35 mouse cellular contexts compared by ENCODE assay signal in the genomic region with DNA sequence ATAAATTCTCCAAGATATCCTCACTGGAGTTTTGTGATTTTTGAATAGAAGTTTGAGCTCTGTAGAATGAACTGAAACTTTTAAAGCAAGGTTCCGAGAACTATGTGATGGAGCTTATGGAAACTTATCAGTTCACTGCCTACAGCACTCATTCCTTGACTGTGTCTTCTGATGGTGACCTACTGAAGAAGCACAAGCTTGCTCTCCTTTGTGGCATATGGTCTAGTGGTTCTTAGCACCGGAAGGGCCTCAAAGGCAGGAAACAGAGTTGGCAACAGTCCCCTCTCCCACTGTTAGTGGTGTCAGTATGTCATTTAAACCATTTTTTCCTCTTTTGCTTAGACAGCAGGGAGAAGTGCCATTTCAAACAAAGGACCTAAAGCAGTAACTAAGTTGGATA. TPM values are rescaled to one million over a fixed set of nuclear protein-coding genes. Genes with fewer than 3 reads are reported as not detected.
DNase-seq lines count a peak whose midpoint lies in the region; ATAC-seq and TF ChIP-seq lines count a peak whose summit lies in the region.
"Had no signal": no experiment of that assay in that cellular context is flagged by ENCODE, and none has a peak within 500 bp of the region (broad histone marks: within the 10 kb centered on the region; RNA-seq: fewer than 3 reads in every experiment).

No protein-coding gene starts in this region.

- peaks cover 13 to 26% of the 10 kb centered on the region in 2 experiments for H3K4me1 ChIP-seq in liver, embryonic 14.5 days (replicated peaks; ENCODE audit: control insufficient read depth in 2 of 2, insufficient read depth in 2 of 2, low read length in 1 of 2)
- no peaks in the 10 kb centered on the region for H3K4me1 ChIP-seq in kidney, embryonic 14.5 days (ENCODE audit: control insufficient read depth, insufficient read depth, low read length)
- H3K4me1 ChIP-seq: intestine, embryonic 15.5 days had no signal

- no peak for ATAC-seq in CD4-positive, CD25-positive, alpha-beta regulatory T cell, adult 4 months
- ATAC-seq in liver, embryonic 14.5 days (ENCODE audit: insufficient read depth): no peak
- no peak for ATAC-seq in kidney, embryonic 14.5 days (ENCODE audit: low FRiP score, low TSS enrichment)
- ATAC-seq: activated CD4-positive, CD25-positive, alpha-beta regulatory T cell, adult 4 months; forebrain, embryonic 16.5 days; intestine, embryonic 15.5 days; lung, postnatal 0 days; midbrain, embryonic 16.5 days had no signal

- H3K4me2 ChIP-seq in liver, embryonic 14.5 days (ENCODE audit: low read depth): peak overlapping the region; percentile 7; the same call in 1 of the 2 replicates
- H3K4me2 ChIP-seq in kidney, embryonic 14.5 days (replicated peaks; ENCODE audit: low read depth, low read length): no peak overlapping the region
- H3K4me2 ChIP-seq: embryonic facial prominence, embryonic 12.5 days; hindbrain, embryonic 15.5 days; intestine, embryonic 15.5 days; limb, embryonic 12.5 days; midbrain, embryonic 11.5 days; neural tube, embryonic 12.5 days had no signal

- peaks cover 26% of the 10 kb centered on the region for H3K36me3 ChIP-seq in liver, embryonic 14.5 days (replicated peaks; ENCODE audit: control insufficient read depth, insufficient read depth, low read depth)
- H3K36me3 ChIP-seq in splenic B cell, adult 2 months (ENCODE audit: control insufficient read depth, insufficient read depth, low read length, poor library complexity, severe bottlenecking): peaks cover 12% of the 10 kb centered on the region
- peaks cover 9% of the 10 kb centered on the region; the same call in 1 of the 2 replicates for H3K36me3 ChIP-seq in kidney, embryonic 14.5 days (ENCODE audit: control insufficient read depth, insufficient read depth, low read length)
- H3K36me3 ChIP-seq: hindbrain, embryonic 15.5 days had no signal

- no peak for TF ChIP-seq EP300 in liver, embryonic 14.5 days (IDR thresholded peaks at IDR 0.05; ENCODE audit: low read depth)

- H3K9ac ChIP-seq in liver, embryonic 14.5 days (replicated peaks): no peak overlapping the region
- H3K9ac ChIP-seq in kidney, embryonic 14.5 days (ENCODE audit: low read depth, low read length): no peak overlapping the region
- H3K9ac ChIP-seq: embryonic facial prominence, embryonic 12.5 days; hindbrain, embryonic 15.5 days; intestine, embryonic 15.5 days; limb, embryonic 12.5 days; neural tube, embryonic 12.5 days had no signal

- no peak overlapping the region for H3K27ac ChIP-seq in liver, embryonic 14.5 days
- no peak overlapping the region for H3K27ac ChIP-seq in kidney, embryonic 14.5 days (ENCODE audit: low read depth, low read length)
- H3K27ac ChIP-seq: embryonic facial prominence, embryonic 12.5 days; hindbrain, embryonic 10.5 days; hindbrain, embryonic 15.5 days; intestine, embryonic 15.5 days; limb, embryonic 12.5 days; neural tube, embryonic 12.5 days had no signal

- H3K4me3 ChIP-seq in liver, embryonic 14.5 days (ENCODE audit: insufficient read depth in 1 of 2, low read depth in 2 of 2, low read length in 2 of 2): no peak overlapping the region
- no peak overlapping the region for H3K4me3 ChIP-seq in kidney, embryonic 14.5 days (ENCODE audit: low read length)
- H3K4me3 ChIP-seq: embryonic facial prominence, embryonic 12.5 days; hindbrain, embryonic 10.5 days; hindbrain, embryonic 15.5 days; intestine, embryonic 15.5 days; limb, embryonic 12.5 days; neural tube, embryonic 12.5 days had no signal

- 44% methylated on average over 2 of the region's 2 CpGs for WGBS in liver, embryonic 14.5 days (ENCODE audit: insufficient replicate concordance)
- WGBS in kidney, embryonic 14.5 days: 88% methylated on average over 2 of the region's 2 CpGs

- no peaks in the 10 kb centered on the region for H3K27me3 ChIP-seq in liver, embryonic 14.5 days (ENCODE audit: control insufficient read depth, insufficient read depth, low read length)
- no peaks in the 10 kb centered on the region for H3K27me3 ChIP-seq in splenic B cell, adult 2 months (ENCODE audit: control insufficient read depth, insufficient read depth, low read length, poor library complexity, severe bottlenecking)
- no peaks in the 10 kb centered on the region for H3K27me3 ChIP-seq in kidney, embryonic 14.5 days (ENCODE audit: control insufficient read depth, insufficient read depth, low read length)
- H3K27me3 ChIP-seq: embryonic facial prominence, embryonic 12.5 days; hindbrain, embryonic 15.5 days; intestine, embryonic 15.5 days; limb, embryonic 12.5 days; neural tube, embryonic 12.5 days had no signal

- peak; percentile 27 for DNase-seq in CD4-positive, CD25-positive, alpha-beta regulatory T cell, adult 2 months (ENCODE audit: low read depth, low spot score)
- DNase-seq in thymus, postnatal 0 days (ENCODE audit: low spot score): peak; percentile 9
- DNase-seq in thymus, adult 18-20 months: no peak
- DNase-seq in liver, embryonic 14.5 days (ENCODE audit: low read depth in 3 of 3, low spot score in 3 of 3): no peak
- DNase-seq in splenic B cell, adult 2 months (ENCODE audit: low read depth, low spot score): peak; percentile 67
- no peak for DNase-seq in layer of hippocampus, adult 8-10 months (ENCODE audit: low spot score in 2 of 2)
- DNase-seq: adrenal gland, adult 8-10 months; cerebellum, adult 8-10 months; cerebellum, postnatal 36 days; embryo, embryonic 11 days; gastrocnemius, postnatal 10 days; heart, postnatal 14 days; kidney, adult 8-10 months; kidney, postnatal 10 days; right cerebral cortex, postnatal 4 days had no signal

- H3K9me3 ChIP-seq in liver, embryonic 14.5 days (ENCODE audit: control insufficient read depth, low read length): no peaks in the 10 kb centered on the region
- no peaks in the 10 kb centered on the region for H3K9me3 ChIP-seq in kidney, embryonic 14.5 days (ENCODE audit: control insufficient read depth, low read length)
- H3K9me3 ChIP-seq: embryonic facial prominence, embryonic 12.5 days; hindbrain, embryonic 10.5 days; hindbrain, embryonic 15.5 days; intestine, embryonic 15.5 days; limb, embryonic 12.5 days; neural tube, embryonic 12.5 days had no signal

- no peak for TF ChIP-seq CTCF in liver, embryonic 14.5 days (IDR thresholded peaks at IDR 0.05; ENCODE audit: low read depth)

RNA-seq across cellular contexts. Expression of gene Gm4952, which starts 23.1 kb away (rescaled TPM):
- not detected for polyA plus RNA-seq in CD4-positive, CD25-positive, alpha-beta regulatory T cell, adult 4 months (2017; shearing (Covaris generic))
- polyA plus RNA-seq in thymus, postnatal 0 days (2015; fragmentation: Nextera tagmentation; extraction: Ambion mirVana): 0.12 TPM in 1 of 2 replicates, not detected in the other
- polyA plus RNA-seq in liver, embryonic 14.5 days (2012; rRNA removed): 1.5 and 1.9 TPM in 2 replicates
- polyA plus RNA-seq in liver, embryonic 14.5 days (2014; fragmentation: Nextera tagmentation; extraction: Ambion mirVana): 4.2 and 4.3 TPM in 2 replicates
- polyA plus RNA-seq in kidney, embryonic 14.5 days (2014; fragmentation: Nextera tagmentation; extraction: Ambion mirVana): 0.09 TPM in 2 replicates
- not detected for total RNA-seq in layer of hippocampus, adult 8-10 months (2022)
- total RNA-seq: ES-E14; gastrocnemius, postnatal 10 days; heart, postnatal 14 days; left cerebral cortex, adult 18-20 months had no signal
- polyA plus RNA-seq: activated CD4-positive, CD25-positive, alpha-beta regulatory T cell, adult 4 months; forebrain, embryonic 11.5 days; forebrain, embryonic 16.5 days; heart, embryonic 14.5 days; limb, embryonic 12.5 days; lung, postnatal 0 days; midbrain, embryonic 11.5 days; midbrain, embryonic 16.5 days; neural tube, embryonic 12.5 days; spleen, adult 2 months; urinary bladder, adult 2 months had no signal

RNA-seq across cellular contexts. Expression of gene Fam111a, which starts 31.1 kb away (rescaled TPM):
- 10 to 100 TPM; 43.5 to 49.8 TPM for polyA plus RNA-seq in CD4-positive, CD25-positive, alpha-beta regulatory T cell, adult 4 months (2017; shearing (Covaris generic))
- 32.3 and 35.0 TPM in 2 replicates for polyA plus RNA-seq in thymus, postnatal 0 days (2015; fragmentation: Nextera tagmentation; extraction: Ambion mirVana)
- polyA plus RNA-seq in liver, embryonic 14.5 days (2012; rRNA removed): 9.2 and 17.9 TPM in 2 replicates
- 30.3 and 31.5 TPM in 2 replicates for polyA plus RNA-seq in liver, embryonic 14.5 days (2014; fragmentation: Nextera tagmentation; extraction: Ambion mirVana)
- polyA plus RNA-seq in kidney, embryonic 14.5 days (2014; fragmentation: Nextera tagmentation; extraction: Ambion mirVana): 28.8 and 29.3 TPM in 2 replicates
- total RNA-seq in layer of hippocampus, adult 8-10 months (2022): 1 to 10 TPM; 1.4 to 3.9 (median 2.3) TPM

RNA-seq across cellular contexts. Expression of gene Glyat, which starts 56.5 kb away (rescaled TPM):
- under 1 TPM in 1 of 2 experiments, not detected in 1; 0.19 TPM for polyA plus RNA-seq in CD4-positive, CD25-positive, alpha-beta regulatory T cell, adult 4 months (2017; shearing (Covaris generic))
- polyA plus RNA-seq in thymus, postnatal 0 days (2015; fragmentation: Nextera tagmentation; extraction: Ambion mirVana): 0.07 and 0.17 TPM in 2 replicates
- polyA plus RNA-seq in liver, embryonic 14.5 days (2012; rRNA removed): 0.15 and 0.19 TPM in 2 replicates
- 0.38 and 0.48 TPM in 2 replicates for polyA plus RNA-seq in liver, embryonic 14.5 days (2014; fragmentation: Nextera tagmentation; extraction: Ambion mirVana)
- 4.3 and 4.4 TPM in 2 replicates for polyA plus RNA-seq in kidney, embryonic 14.5 days (2014; fragmentation: Nextera tagmentation; extraction: Ambion mirVana)
- under 1 TPM in 3 of 4 experiments, not detected in 1; 0.11 to 0.32 (median 0.16) TPM for total RNA-seq in layer of hippocampus, adult 8-10 months (2022)
- total RNA-seq: adrenal gland, adult 8-10 months; gastrocnemius, postnatal 10 days; heart, postnatal 14 days; left cerebral cortex, adult 18-20 months; left cerebral cortex, postnatal 25 days had no signal
- polyA plus RNA-seq: activated CD4-positive, CD25-positive, alpha-beta regulatory T cell, adult 4 months; embryonic facial prominence, embryonic 12.5 days; forebrain, embryonic 11.5 days; forebrain, embryonic 16.5 days; heart, embryonic 14.5 days; hindbrain, embryonic 10.5 days; hindbrain, embryonic 15.5 days; limb, embryonic 12.5 days; lung, postnatal 0 days; midbrain, embryonic 11.5 days; midbrain, embryonic 16.5 days; neural tube, embryonic 12.5 days; spleen, adult 2 months had no signal

Comparison
In these comparisons a context has a peak if more than half of its experiments do, and no peak if none do; other contexts are left out.
1. DNase-seq: peak in CD4-positive, CD25-positive, alpha-beta regulatory T cell, adult 2 months (single experiment), thymus, postnatal 0 days (single experiment) and splenic B cell, adult 2 months (single experiment); none in thymus, adult 18-20 months (0 of 2), liver, embryonic 14.5 days (0 of 3) and layer of hippocampus, adult 8-10 months (0 of 2).